Mouse (Mus musculus) embryo, embryonic 11 days (tissue): ENCODE measurements at regions not wholly inside any gene's neighbourhood (a gene's known extent, or its start where the extent isn't known, plus 50 kb on each side); places are given as distances from the start of the nearest gene placed in this dataset.

Experiments used
- DNase-seq: peaks from one replicate; pipeline ENCODE4 v3.0.0-alpha.2; 2015

DNA sequence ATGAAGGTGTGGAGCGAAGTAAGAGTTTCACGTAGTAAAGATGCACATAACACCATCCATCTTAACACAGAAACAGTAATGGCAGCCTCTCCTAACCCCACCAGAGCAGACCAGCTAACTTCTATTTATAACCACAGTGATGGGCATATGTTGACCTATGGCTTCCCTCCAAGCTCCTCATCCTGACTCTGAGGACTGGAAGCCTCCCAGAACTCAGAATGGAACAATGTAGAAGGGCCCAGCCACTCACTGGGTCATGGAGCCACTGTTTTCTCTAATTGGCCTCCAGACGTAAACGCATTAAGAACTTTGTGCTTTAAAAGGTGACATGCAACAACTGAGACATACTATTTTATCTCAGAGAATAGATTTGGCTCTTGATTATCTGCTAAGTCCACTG lies 77.0 kb downstream of the Irs2 start:
- DNase-seq: no peak

DNA sequence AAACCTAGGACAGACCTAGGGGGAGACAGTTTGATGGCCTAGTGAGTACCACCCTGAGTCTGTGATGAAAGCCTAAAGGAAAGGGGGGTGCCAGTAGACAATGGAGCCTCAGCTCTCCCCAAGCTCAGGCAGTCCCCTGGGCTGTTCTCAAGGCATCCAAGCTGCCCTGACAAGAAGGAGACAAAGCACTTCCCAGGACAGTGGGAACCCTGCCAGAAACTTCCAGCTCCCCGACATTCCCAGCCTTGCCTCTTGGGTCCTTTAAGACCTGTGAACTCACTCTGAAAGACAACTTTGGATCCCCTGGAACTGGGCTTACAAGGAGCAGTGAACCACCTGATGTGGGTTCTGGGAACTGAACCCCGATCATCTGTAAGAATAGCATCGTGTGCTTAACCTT lies 79.4 kb downstream of the Irs2 start:
- DNase-seq: no peak

DNA sequence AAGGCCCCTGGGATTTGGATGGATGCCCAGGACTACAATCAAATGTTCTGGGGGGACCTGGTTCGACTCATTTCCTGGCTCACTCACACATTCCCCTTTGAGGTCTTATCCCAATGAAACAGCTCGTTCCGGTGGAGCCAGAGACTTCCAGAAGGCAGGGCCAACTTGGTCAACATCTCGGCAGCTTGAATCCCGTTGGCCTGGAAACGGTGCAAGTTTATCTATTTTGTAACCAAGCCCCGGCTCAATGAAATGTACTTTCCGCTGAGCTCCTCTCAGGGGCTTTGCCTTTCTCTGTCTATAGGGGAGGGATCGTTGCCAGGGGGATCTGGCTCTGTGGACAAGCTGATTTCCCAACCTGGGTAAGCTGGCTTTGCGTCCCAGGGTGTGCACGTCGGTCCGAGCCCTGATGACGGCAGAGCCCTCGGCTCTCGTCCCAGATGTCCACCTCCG lies 79.9 kb downstream of the Irs2 start:
- DNase-seq: peak; percentile 34

DNA sequence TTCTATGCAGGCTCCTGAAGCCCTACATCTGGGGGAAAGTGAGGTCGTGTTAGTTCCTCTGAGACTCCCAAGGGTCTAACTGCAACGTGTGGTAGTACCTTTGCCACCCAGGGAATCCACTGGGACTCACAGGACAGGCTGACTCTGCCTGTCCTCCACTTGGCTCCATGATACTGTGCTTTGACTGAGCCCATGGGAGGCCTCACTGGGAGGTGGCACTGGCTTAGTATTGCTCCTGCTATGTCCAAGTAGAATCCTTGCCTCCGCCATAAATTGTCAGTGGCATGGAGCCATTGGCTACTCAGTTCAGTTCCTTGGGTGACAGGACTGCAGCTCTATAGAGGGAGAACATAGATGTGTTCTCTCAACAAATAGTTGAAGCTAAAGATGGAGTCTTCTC lies 81.1 kb downstream of the Irs2 start:
- no peak for DNase-seq

DNA sequence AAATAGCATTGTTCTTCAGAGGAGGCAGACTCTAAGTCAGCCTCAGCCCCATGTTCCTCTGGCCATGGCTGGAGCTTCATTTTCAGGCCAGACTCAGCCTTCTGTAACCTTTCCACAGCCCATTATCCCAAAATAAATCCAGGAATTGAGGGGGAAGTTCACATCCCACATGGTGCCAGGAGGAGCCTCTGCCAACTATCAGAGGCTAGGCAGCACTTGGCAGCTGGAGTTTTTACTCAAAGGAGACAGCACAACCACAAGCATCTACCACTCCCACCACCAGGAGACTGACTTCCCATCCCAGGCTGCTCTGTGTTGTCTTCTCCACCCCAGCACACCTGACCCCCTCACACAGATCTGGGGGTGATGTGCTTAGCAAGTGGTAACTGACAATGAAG lies 81.7 kb downstream of the Irs2 start:
- DNase-seq: no peak

DNA sequence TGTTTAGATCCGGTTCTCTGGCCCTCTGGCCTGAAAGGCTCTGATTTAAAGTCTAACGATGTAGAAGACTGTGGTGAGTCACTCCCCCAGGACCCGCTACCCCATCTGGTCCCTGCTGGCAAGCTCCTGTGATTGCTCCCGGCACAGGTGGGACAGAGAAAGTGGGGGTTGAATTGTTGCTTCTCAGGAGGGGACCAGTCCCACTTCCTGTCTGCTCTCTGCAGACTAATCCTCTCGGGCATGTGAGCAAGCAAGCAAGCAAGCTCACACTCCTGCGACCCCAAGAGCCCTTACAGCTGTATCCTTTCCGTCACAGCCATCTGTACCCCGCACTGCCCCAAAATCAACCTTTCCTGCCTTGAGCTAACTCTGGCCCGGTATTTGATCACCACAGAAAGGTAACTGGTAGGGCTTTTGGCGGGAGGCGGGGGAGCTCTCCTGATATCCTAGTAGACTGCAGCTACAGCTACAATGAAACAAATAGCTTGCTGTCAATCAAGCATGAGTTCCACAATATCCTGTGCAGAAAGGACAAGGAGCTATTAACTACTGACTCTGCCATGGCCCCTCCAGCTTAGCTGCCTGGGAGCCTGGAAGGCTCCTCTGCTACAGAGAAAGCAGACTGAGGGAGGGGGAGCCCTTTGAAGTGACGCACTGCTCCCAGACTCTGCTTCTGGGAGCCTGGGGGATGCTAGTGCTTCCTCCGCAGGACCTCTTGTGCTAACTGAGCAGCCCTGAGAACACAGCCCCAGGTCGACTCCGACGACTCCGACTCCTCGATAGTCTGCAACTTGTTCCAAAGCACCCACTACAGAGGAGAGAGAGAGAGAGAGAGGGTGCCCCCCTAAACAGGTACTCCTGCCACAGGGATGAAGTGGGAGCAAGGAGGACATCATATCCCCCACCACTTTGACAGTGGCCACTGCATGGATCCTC lies 82.4 kb downstream of the Irs2 start:
- DNase-seq: peak; percentile 73

DNA sequence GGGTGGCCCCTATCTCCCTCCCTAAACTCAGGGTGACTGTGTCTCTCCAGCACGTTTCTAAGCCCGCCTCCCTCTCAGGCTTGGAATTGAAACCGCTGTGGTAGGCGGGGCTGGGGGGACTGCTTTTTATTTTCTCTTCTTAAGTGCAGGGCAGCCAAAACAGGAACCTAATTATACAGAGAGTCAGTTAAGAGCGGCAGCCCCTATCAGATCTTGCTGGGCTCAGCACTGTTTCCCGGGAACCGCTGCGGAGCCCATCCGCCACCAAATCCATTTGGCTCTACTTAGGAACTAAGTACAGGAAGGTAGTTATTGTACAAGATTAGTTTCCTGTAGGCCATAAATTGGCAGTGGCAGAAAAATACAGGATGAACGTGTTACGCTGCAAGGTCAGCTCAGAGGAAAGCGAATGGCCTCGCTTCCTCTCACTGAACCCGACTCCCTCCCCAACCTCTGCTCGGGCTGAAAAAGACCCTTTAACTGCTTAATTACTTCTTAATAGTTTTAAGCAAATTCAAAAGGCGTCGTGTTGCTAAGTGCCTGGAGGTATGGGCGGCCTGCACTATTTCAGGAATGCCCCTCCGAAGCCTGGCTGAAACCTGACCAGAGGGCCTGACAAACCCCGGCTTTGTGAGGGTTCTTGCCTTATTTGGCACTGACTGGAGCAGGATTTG lies 83.6 kb downstream of the Irs2 start:
- DNase-seq: peak; percentile 88

DNA sequence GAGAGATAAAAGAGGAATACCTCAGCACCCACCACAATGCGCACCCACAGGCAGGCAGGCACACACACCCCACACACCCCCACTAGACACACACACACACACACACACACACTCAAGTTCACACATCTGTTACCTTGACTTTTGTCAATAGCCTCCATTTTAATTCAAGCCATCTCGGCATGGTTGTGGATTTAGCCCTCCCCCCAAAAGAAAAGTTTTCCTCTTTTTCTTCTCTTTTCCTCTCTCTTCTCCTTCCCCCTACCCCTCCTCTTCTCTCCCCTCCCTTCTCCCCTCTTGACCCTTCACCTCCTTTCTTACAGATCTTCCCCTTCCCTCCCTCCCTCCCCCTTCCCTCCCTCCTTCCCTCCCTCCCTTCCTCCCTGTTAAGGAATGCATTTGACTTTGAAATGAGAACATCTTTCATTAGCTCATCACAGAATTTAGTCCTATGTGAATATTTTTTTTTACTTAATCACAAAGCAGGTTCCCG lies 84.2 kb downstream of the Irs2 start:
- DNase-seq: peak; percentile 68

DNA sequence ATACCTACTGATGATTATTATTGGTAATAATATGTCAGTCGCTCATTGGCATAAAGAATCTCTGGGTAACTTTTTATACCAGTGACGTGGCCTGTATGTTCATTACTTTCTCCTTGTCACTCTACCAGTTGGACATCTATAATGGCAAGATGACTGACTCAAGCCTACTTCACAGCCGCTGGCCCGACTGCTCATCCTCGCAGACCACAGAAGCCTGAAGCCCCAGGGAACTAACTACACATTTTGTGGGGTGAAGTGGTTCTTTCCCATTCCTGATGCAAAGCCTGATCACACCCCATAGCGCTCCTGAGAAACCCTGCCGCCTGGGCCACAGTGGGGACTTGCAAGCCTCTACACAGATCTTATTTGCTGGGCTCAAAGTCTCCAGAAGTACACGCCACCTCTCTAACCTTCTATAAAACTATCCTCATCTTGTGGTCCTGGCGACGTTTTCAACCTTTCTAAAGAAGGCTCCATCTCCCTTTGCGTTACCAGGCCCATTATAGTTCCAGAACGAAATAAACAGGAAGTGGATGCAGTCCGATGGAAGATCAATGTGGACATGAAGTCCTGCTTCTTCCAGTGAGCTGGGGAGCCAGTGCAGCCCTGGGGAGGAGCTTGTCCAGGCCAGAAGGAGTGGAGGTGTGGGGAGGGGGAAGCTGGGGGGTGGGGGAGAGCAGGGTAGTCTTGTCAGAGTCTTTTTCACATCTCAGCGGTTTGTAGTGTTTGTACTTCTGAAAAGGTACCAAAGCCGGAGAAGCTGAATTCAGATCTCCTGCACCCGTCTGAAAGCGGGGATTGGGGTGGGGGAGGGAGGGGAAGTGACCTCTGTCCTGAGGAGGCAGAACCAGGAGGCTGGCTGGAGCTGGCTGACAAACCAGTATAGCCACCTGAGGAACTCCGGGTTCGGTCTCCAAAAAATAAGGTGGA lies 84.9 kb downstream of the Irs2 start:
- DNase-seq: peak; percentile 55

DNA sequence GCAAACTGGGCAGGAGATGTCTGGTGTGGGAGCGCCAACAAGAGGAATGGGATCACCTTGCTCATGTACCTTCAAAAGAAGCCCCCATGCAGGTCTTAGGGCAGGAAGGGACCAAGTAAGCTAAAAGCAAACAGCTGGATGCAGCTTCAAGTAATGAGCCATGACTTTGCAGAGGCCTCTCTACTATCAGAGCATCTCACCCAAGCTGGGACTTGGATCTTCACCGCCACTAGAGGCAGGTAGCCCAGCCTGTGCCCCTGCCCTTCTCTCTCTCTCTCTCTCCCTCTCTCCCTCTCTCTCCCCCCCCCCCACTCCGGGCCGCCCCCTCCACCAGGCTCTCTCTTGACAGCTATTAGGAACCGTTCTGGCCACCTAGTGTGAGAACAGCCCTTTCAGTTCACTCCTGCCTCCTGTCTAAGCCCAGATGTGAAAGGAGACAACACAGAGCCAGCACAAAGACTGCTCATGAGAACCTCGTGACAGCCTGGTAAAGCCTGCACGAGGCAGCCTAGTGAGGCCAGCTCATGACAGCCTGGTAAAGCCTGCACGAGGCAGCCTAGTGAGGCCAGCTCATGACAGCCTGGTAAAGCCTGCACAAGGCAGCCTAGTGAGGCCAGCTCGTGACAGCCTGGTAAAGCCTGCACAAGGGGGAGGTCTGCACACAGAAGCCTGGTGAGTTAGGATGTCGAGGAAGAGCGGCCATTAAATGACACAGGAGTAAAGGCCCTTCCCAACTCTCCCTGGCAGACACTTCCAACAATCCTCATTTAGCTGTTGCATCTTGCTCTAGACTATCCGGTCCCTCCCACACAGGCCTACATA lies 85.8 kb downstream of the Irs2 start:
- peak; percentile 49 for DNase-seq

DNA sequence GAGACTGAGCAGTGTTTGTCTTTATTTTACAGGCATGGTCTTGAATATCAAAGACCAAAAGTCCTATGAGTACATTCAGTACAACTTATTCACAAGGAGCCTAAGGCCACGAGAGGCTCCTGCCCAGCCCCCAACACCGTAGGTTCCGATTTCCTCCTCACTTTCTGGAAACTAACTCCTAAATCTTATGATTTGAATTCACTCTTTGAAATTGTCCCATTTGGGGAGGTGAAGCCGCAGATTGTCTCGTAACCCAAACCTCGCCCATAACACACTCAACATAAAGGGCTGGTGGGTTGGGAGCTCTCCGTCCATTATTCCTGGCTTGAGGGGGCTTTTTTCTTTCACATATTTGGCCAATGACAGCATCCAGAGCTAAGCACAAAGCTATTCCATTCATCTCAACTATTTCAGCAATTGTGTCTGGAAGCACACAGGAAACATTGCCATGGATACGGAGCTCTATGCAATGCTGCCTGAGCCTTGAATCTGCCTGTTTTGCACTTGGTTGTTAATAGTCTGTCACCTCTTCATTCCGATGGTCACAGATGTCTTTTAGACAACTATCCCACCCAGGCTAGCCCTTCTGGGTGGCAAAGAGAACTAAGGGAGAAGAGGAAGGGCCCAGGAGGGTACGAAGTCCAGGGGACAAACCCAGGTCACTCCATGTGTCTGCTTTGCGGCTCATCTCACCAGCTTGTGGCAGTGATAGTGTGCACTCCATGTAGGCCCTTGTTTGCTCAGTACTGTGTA lies 86.6 kb downstream of the Irs2 start:
- peak; percentile 83 for DNase-seq

DNA sequence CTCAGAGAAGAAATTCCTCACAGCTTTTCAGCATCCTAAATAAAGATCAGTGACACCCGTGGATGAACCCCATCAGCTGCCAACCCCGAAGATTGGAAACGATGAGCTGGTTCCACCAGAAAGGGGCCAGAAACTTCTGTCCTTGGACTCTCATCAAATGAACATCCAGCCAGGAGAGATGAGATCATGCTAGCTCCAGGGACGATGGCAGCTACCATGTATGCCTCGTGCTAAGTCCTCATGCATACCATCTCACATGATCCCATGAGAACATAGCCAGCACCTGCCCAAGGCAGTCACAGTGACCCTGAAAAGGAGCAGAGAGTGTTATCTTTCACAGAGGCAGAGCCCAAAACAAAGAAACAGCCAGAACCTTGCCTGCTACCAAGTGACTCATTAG lies 88.6 kb downstream of the Irs2 start:
- DNase-seq: no peak

DNA sequence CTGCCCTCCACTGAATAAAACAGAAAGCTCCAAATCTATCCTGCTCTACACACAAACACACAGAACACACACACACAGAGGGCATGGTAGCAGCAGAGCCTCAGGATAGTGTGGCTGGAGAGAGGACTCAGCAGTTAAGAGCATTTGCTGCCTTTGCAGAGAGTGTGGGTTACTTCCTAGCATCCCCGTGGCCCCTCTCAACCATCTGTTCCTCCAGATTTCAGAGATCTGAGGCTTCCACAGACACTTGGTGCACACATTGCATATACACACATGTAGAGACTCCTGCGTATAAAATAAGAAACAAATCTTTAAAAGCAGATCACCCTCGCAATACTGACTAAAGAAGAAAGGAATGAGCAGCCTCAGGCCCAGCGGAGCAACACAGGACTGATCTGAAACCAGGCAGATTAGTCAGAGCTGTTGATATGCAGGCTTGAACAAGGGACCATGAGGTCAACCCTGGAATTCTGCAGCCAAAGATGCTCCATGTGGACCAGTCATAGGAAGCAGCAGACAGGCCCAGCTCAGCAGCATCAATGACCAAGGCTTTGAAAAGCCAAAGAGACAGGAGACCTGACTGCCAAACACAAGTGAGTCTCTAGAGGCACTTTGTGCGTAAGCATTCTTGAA lies 89.7 kb downstream of the Irs2 start:
- no peak for DNase-seq

DNA sequence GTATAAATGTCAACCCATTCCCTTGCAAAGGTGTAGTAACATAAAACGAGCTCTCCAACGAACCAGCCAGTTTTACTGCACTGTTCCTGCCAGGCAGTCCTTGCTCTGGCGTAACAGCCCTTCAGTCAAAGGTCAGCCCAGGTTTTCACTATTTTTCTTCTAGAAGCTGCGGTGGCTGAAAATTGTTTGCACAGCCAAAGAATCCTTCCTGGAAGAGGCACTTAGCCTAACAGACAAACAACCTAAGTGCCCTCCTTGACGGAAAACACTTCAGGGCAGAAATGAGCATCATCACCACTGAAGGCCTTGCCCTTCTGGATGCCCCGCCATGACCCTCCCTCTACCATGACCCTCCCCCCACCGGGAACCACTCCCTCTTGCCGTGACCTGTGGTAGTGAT lies 93.6 kb downstream of the Irs2 start:
- no peak for DNase-seq

DNA sequence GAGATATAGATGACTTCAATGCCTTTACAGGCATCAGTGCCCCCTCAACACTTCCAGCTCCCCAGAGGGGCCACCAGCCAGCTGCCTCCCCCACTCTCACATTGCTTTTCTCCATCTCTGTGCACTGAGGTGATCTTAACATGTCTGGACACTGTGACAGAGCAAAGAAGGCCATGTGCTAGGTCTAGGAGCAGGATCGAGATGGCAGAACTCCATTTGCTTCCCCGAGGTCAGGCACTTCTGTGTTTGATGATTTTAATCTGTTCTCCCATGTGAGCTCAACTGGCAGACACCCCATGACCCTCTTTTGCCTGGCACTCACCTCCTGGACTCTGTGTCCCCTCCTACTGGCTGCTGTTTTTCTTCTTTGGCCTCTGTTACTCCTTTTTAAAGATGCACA lies 95.8 kb downstream of the Irs2 start:
- no peak for DNase-seq

DNA sequence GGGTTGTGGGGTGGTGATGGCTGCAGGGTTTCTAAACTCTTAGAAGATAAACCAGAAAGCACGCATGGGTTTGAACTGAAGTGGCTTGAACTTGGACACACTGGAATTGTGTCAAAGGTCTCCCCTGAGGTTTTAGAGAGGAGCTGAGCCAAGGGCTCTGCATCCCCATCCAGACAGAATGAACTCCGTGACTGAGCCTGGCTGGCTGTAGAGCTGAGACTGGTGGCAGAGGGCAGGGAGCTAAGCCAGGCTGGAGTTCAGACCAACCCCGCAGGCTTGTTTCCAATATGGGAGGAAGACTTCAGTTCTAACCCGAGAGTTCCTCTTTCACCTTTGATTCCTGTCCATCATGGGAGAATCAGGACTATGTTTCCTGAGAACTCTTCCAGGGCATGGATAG lies 96.9 kb downstream of the Irs2 start:
- DNase-seq: no peak

DNA sequence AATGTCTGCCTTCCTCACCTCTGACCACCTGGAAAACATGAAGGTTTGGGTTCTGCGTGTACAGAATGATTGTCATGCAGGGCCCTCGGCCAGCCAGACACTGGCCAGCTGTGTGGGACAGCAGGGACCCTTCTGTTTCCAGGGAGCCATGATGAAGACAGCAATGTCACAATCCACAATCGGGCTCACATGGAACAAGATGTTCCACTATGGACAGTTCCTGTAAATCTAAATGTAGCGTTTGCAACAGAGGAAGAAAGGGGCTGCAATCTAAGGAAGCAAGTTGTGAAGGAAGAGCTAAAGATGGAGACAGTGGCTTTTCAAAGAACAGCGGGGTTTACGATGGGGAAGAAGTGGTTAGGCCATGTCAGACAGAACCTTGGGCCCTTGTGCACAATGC lies 97.3 kb downstream of the Irs2 start:
- DNase-seq: no peak

DNA sequence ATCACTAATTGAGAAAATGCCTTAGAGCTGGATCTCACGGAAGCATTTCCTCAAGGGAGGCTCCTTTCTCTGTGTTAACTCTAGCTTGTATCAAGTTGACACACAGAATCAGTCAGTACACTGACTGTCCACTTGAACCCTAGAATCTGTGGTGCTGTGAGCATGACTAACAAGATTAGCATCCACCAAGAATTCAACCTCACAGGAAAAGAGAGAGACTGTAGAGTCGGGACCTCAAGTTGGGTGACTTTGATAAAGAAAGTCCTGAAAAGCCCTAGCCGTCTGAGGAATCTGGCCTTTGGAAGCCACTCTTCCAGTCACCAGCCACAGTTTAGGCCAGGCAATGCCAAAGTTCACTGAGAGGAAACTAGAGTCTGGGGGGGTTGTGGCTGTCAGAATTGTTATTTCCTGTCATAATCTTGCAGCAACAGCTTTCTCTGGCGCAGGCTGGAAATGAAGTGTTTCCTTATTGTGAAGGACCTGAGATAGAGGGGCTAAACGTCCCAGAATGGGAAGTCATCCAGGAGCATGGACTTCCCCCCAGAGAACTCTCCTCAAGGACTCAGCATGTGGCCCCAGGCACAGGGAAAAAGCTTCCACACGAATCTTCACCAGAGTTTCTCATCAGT lies 97.9 kb downstream of the Irs2 start:
- DNase-seq: no peak

DNA sequence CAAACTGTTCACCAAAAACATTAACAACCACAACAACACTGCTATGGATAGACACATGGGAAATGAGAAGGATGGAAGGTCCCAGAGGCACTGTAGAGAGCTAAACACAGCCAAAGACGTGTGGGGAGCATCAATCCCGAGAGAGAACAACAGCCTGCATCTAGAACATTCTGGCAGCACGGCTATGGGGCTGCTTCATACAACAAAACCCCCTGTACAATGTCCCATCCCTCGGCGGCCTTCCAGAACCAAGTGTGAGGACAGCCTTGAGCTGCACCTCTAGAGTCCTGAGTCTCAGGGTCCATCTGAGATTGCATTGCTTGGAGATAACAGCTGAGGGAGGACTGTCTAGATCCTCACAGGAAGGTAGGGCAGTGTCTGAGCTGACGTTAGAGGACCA lies 99.1 kb downstream of the Irs2 start:
- DNase-seq: no peak

DNA sequence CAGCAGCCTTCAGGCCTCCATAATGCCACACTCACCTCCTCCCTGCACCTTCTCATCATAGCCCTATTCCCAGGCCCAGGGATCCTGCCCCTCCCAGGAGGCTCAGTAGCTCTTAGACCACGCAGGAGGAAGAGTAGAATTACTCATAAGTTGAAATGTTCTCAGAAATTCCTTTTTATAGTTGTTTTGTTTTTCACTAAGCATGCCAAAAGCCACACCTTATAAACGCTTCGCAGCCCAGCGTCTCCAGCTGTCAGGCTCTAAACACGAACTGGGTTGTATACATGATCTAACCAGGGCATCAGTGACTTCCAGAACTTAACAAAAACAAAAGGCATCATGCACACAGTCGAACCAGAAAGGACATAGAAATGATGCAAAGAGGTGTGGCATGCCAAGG lies 101.9 kb downstream of the Irs2 start:
- no peak for DNase-seq
